Mouse (Mus musculus) neural tube, embryonic 14.5 days (tissue): ENCODE measurements at regions not wholly inside any gene's neighbourhood (a gene's known extent, or its start where the extent isn't known, plus 50 kb on each side); places are given as distances from the start of the nearest gene placed in this dataset.

Experiments
- ATAC-seq: fragments of 200-750 bp; cut with Nextera tagmentation; 2 replicates; pipeline ENCODE4 v1.8.0; 2017; ENCODE audit warnings: low read depth, mild to moderate bottlenecking, moderate TSS enrichment, moderate library complexity
- H3K27ac ChIP-seq: fragments of 300-500 bp; sonication (generic); 2 replicates; pipeline ENCODE4 v1.5.1; 2014; ENCODE audit warnings: low read depth, mild to moderate bottlenecking, control low read depth, low read length, moderate library complexity, mixed read lengths
- H3K27me3 ChIP-seq: fragments of 300-500 bp; sonication (generic); 2 replicates; pipeline ENCODE4 v1.6.1; 2014; ENCODE audit warnings: low read length; ENCODE audit not compliant: control insufficient read depth, insufficient read depth
- H3K36me3 ChIP-seq: fragments of 300-500 bp; sonication (generic); 2 replicates; pipeline ENCODE4 v1.6.1; 2014; ENCODE audit warnings: low read length, mixed read lengths; ENCODE audit not compliant: control insufficient read depth, insufficient read depth
- H3K4me1 ChIP-seq: fragments of 300-500 bp; sonication (generic); 2 replicates; pipeline ENCODE4 v1.6.1; 2014; ENCODE audit warnings: low read length; ENCODE audit not compliant: control insufficient read depth, insufficient read depth
- H3K4me2 ChIP-seq: fragments of 300-500 bp; sonication (generic); 2 replicates; pipeline ENCODE4 v1.6.1; 2014; ENCODE audit warnings: mild to moderate bottlenecking, low read depth, low read length, control low read depth
- H3K4me3 ChIP-seq: fragments of 300-500 bp; sonication (generic); 2 replicates; pipeline ENCODE4 v1.5.1; 2014; ENCODE audit warnings: low read depth, low read length, control low read depth, mixed read lengths
- H3K9ac ChIP-seq: fragments of 300-500 bp; sonication (generic); replicated peaks from 2 replicates; pipeline ENCODE4 v1.6.1; 2014; ENCODE audit warnings: low read depth, mild to moderate bottlenecking, control low read depth, low read length, mixed read lengths
- H3K9me3 ChIP-seq: fragments of 300-500 bp; sonication (generic); 2 replicates; pipeline ENCODE4 v1.6.1; 2016; ENCODE audit warnings: low read length; ENCODE audit not compliant: control insufficient read depth
- WGBS: fragments of 180-500 bp; shearing (Covaris S2); extraction: QIAGEN DNeasy Blood & Tissue Kit; methylation state at CpG from one replicate; pipeline ENCODE4 v1.1.7; 2014; 5-methylcytosine and 5-hydroxymethylcytosine counted together

GRCm38 (mm10) chr17:88346896-88347295, 93.6 kb upstream of the Foxn2 start:
- H3K27ac ChIP-seq = no peak overlapping the region
- H3K4me1 ChIP-seq = no peaks in the 10 kb centered on the region
- no peak overlapping the region for H3K4me3 ChIP-seq
- H3K27me3 ChIP-seq = no peaks in the 10 kb centered on the region
- WGBS = 54% methylated on average over 3 of the region's 3 CpGs
- no peak overlapping the region for H3K4me2 ChIP-seq
- H3K36me3 ChIP-seq = no peaks in the 10 kb centered on the region
- H3K9ac ChIP-seq = no peak overlapping the region
- no peaks in the 10 kb centered on the region for H3K9me3 ChIP-seq
- no peak for ATAC-seq

- no peaks in the 10 kb centered on the region for H3K4me1 ChIP-seq
- ATAC-seq = no peak
- 57% methylated on average over 5 of the region's 5 CpGs for whole genome bisulfite sequencing
- H3K9ac ChIP-seq = no peak overlapping the region
- H3K36me3 ChIP-seq = no peaks in the 10 kb centered on the region
- H3K9me3 ChIP-seq = no peaks in the 10 kb centered on the region
- no peak overlapping the region for H3K27ac ChIP-seq
- no peak overlapping the region for H3K4me3 ChIP-seq
- H3K27me3 ChIP-seq = no peaks in the 10 kb centered on the region
- no peak overlapping the region for H3K4me2 ChIP-seq
These were observed 90.6 kb upstream of the Foxn2 start for GRCm38 (mm10) chr17:88349825-88350460.

GRCm38 (mm10) chr17:88350986-88351385, 89.5 kb upstream of the Foxn2 start:
- no peak overlapping the region for H3K27ac ChIP-seq
- no peaks in the 10 kb centered on the region for H3K27me3 ChIP-seq
- 67% methylated on average over 5 of the region's 5 CpGs for WGBS
- H3K9me3 ChIP-seq = no peaks in the 10 kb centered on the region
- no peak overlapping the region for H3K4me2 ChIP-seq
- no peak overlapping the region for H3K4me3 ChIP-seq
- H3K36me3 ChIP-seq = no peaks in the 10 kb centered on the region
- no peaks in the 10 kb centered on the region for H3K4me1 ChIP-seq
- no peak for ATAC-seq
- no peak overlapping the region for H3K9ac ChIP-seq

GRCm38 (mm10) chr17:88352960-88353359, 87.6 kb upstream of the Foxn2 start:
- no peaks in the 10 kb centered on the region for H3K36me3 ChIP-seq
- H3K4me3 ChIP-seq = no peak overlapping the region
- H3K9ac ChIP-seq = no peak overlapping the region
- no peaks in the 10 kb centered on the region for H3K9me3 ChIP-seq
- no peak overlapping the region for H3K4me2 ChIP-seq
- H3K27me3 ChIP-seq = no peaks in the 10 kb centered on the region
- H3K27ac ChIP-seq = no peak overlapping the region
- no peaks in the 10 kb centered on the region for H3K4me1 ChIP-seq
- no peak for ATAC-seq

GRCm38 (mm10) chr17:88361161-88361560, 79.3 kb upstream of the Foxn2 start:
- no peak for ATAC-seq
- Histone ChIP-seq H3K4me2 (no peak overlapping the region), H3K9ac (no peak overlapping the region), H3K36me3 (no peaks in the 10 kb centered on the region), H3K4me1 (no peaks in the 10 kb centered on the region), H3K27me3 (no peaks in the 10 kb centered on the region), H3K27ac (no peak overlapping the region), H3K4me3 (no peak overlapping the region), H3K9me3 (no peaks in the 10 kb centered on the region)
- WGBS = 84% methylated on average over 2 of the region's 2 CpGs

GRCm38 (mm10) chr17:88362404-88362803, 78.1 kb upstream of the Foxn2 start:
- H3K27ac ChIP-seq = no peak overlapping the region
- no peaks in the 10 kb centered on the region for H3K36me3 ChIP-seq
- H3K9ac ChIP-seq = no peak overlapping the region
- H3K4me1 ChIP-seq = no peaks in the 10 kb centered on the region
- WGBS = 67% methylated on average over 11 of the region's 11 CpGs
- no peaks in the 10 kb centered on the region for H3K27me3 ChIP-seq
- no peak for ATAC-seq
- H3K4me3 ChIP-seq = no peak overlapping the region
- H3K9me3 ChIP-seq = no peaks in the 10 kb centered on the region
- no peak overlapping the region for H3K4me2 ChIP-seq

- 79% methylated on average over 5 of the region's 5 CpGs for WGBS
- Histone ChIP-seq H3K4me1 (no peaks in the 10 kb centered on the region), H3K36me3 (no peaks in the 10 kb centered on the region)
These were observed 72.6 kb upstream of the Foxn2 start for GRCm38 (mm10) chr17:88367876-88368275.

GRCm38 (mm10) chr17:88369971-88370370, 70.5 kb upstream of the Foxn2 start:
- Histone ChIP-seq H3K4me1 (no peaks in the 10 kb centered on the region), H3K9me3 (no peaks in the 10 kb centered on the region), H3K4me3 (no peak overlapping the region), H3K27me3 (no peaks in the 10 kb centered on the region), H3K27ac (no peak overlapping the region), H3K4me2 (no peak overlapping the region), H3K36me3 (no peaks in the 10 kb centered on the region), H3K9ac (no peak overlapping the region)
- 84% methylated on average over 8 of the region's 8 CpGs for WGBS
- no peak for ATAC-seq

More at GRCm38 (mm10) chr17:88367876-88368275, 72.6 kb upstream of the Foxn2 start:
- no peak overlapping the region for H3K9ac ChIP-seq
- H3K27ac ChIP-seq = no peak overlapping the region
- H3K9me3 ChIP-seq = no peaks in the 10 kb centered on the region
- H3K4me3 ChIP-seq = no peak overlapping the region
- H3K4me2 ChIP-seq = no peak overlapping the region
- no peaks in the 10 kb centered on the region for H3K27me3 ChIP-seq
- ATAC-seq = no peak

GRCm38 (mm10) chr17:88370676-88371075, 69.8 kb upstream of the Foxn2 start:
- no peaks in the 10 kb centered on the region for H3K27me3 ChIP-seq
- H3K9ac ChIP-seq = no peak overlapping the region
- no peak overlapping the region for H3K4me2 ChIP-seq
- H3K9me3 ChIP-seq = no peaks in the 10 kb centered on the region
- no peaks in the 10 kb centered on the region for H3K36me3 ChIP-seq
- H3K4me1 ChIP-seq = no peaks in the 10 kb centered on the region
- no peak overlapping the region for H3K4me3 ChIP-seq
- H3K27ac ChIP-seq = no peak overlapping the region
- 79% methylated on average over 9 of the region's 9 CpGs for WGBS
- no peak for ATAC-seq
